Mouse (Mus musculus): Measurements from ENCODE around the gene Pom121. TPM values are rescaled to one million over a fixed set of nuclear protein-coding genes. Genes with fewer than 3 reads are reported as not detected.
"Not testable (repeated sequence)": the region's sequence is repeated elsewhere in the genome, so short reads cannot be mapped to it uniquely, and the experiment has no call there.

Pom121 gene
- polyA plus RNA-seq, 1 experiment from 2014 or later, result 15.6 TPM

GRCm38 (mm10) chr5:135376341-135376740 is 18.0 kb downstream of the Pom121 start:
- 65% methylated on average over 2 of the region's 2 CpGs for WGBS
- Histone ChIP-seq H3K27ac (ENCODE audit: low read length) (no peak overlapping the region), H3K4me1 (ENCODE audit: control insufficient read depth, insufficient read depth, low read length) (no peaks in the 10 kb centered on the region), H3K36me3 (ENCODE audit: control insufficient read depth, insufficient read depth, low read length) (peaks cover 84% of the 10 kb centered on the region), H3K9ac (replicated peaks; ENCODE audit: low read depth, low read length) (no peak overlapping the region), H3K4me3 (ENCODE audit: low read depth, low read length) (no peak overlapping the region), H3K4me2 (replicated peaks; ENCODE audit: low read depth, low read length) (no peak overlapping the region), H3K9me3 (ENCODE audit: control insufficient read depth, low read depth, low read length) (no peaks in the 10 kb centered on the region), H3K27me3 (ENCODE audit: control insufficient read depth, insufficient read depth, low read length) (no peaks in the 10 kb centered on the region)
- no peak for ATAC-seq (ENCODE audit: insufficient number of reproducible peaks, insufficient read depth, low FRiP score, low read depth)

- peaks cover 72% of the 10 kb centered on the region for H3K36me3 ChIP-seq (ENCODE audit: control insufficient read depth, insufficient read depth, low read length)
- 71% methylated on average over 8 of the region's 8 CpGs for WGBS
- no peak for ATAC-seq (ENCODE audit: insufficient number of reproducible peaks, insufficient read depth, low FRiP score, low read depth)
- H3K4me3 ChIP-seq (ENCODE audit: low read depth, low read length), result no peak overlapping the region
- H3K4me1 ChIP-seq (ENCODE audit: control insufficient read depth, insufficient read depth, low read length), result peaks cover 5% of the 10 kb centered on the region; the same call in 1 of the 2 replicates
- H3K9me3 ChIP-seq (ENCODE audit: control insufficient read depth, low read depth, low read length), result no peaks in the 10 kb centered on the region
- H3K27me3 ChIP-seq (ENCODE audit: control insufficient read depth, insufficient read depth, low read length), result no peaks in the 10 kb centered on the region
- no peak overlapping the region for H3K4me2 ChIP-seq (replicated peaks; ENCODE audit: low read depth, low read length)
- H3K27ac ChIP-seq (ENCODE audit: low read length), result no peak overlapping the region
- H3K9ac ChIP-seq (replicated peaks; ENCODE audit: low read depth, low read length), result no peak overlapping the region
These were observed 19.2 kb downstream of the Pom121 start for GRCm38 (mm10) chr5:135375167-135375566.

GRCm38 (mm10) chr5:135373601-135374000 is 20.7 kb downstream of the Pom121 start:
- peaks cover 57% of the 10 kb centered on the region for H3K36me3 ChIP-seq (ENCODE audit: control insufficient read depth, insufficient read depth, low read length)

GRCm38 (mm10) chr5:135371195-135371594 is 23.2 kb downstream of the Pom121 start:
- Histone ChIP-seq H3K9me3 (ENCODE audit: control insufficient read depth, low read depth, low read length) (no peaks in the 10 kb centered on the region), H3K4me3 (ENCODE audit: low read depth, low read length) (no peak overlapping the region), H3K27ac (ENCODE audit: low read length) (no peak overlapping the region), H3K27me3 (ENCODE audit: control insufficient read depth, insufficient read depth, low read length) (no peaks in the 10 kb centered on the region), H3K4me2 (replicated peaks; ENCODE audit: low read depth, low read length) (no peak overlapping the region), H3K9ac (replicated peaks; ENCODE audit: low read depth, low read length) (no peak overlapping the region), H3K36me3 (ENCODE audit: control insufficient read depth, insufficient read depth, low read length) (peaks cover 38% of the 10 kb centered on the region), H3K4me1 (ENCODE audit: control insufficient read depth, insufficient read depth, low read length) (peaks cover 9% of the 10 kb centered on the region; the same call in 1 of the 2 replicates)
- ATAC-seq (ENCODE audit: insufficient number of reproducible peaks, insufficient read depth, low FRiP score, low read depth), result no peak
- WGBS, result 95% methylated on average over 13 of the region's 13 CpGs

More at GRCm38 (mm10) chr5:135373601-135374000, 20.7 kb downstream of the Pom121 start:
- H3K27ac ChIP-seq (ENCODE audit: low read length), result no peak overlapping the region
- ATAC-seq (ENCODE audit: insufficient number of reproducible peaks, insufficient read depth, low FRiP score, low read depth), result no peak
- H3K9me3 ChIP-seq (ENCODE audit: control insufficient read depth, low read depth, low read length), result no peaks in the 10 kb centered on the region
- no peaks in the 10 kb centered on the region for H3K27me3 ChIP-seq (ENCODE audit: control insufficient read depth, insufficient read depth, low read length)
- H3K4me3 ChIP-seq (ENCODE audit: low read depth, low read length), result no peak overlapping the region
- 94% methylated on average over 5 of the region's 5 CpGs for WGBS
- no peak overlapping the region for H3K9ac ChIP-seq (replicated peaks; ENCODE audit: low read depth, low read length)
- H3K4me2 ChIP-seq (replicated peaks; ENCODE audit: low read depth, low read length), result no peak overlapping the region
- H3K4me1 ChIP-seq (ENCODE audit: control insufficient read depth, insufficient read depth, low read length), result peaks cover 9% of the 10 kb centered on the region; the same call in 1 of the 2 replicates

GRCm38 (mm10) chr5:135369787-135370654 is 24.3 kb downstream of the Pom121 start, which contains the start of gene Nsun5:
TSS of gene Nsun5 (plus strand) at chr5:135369953.
- Histone ChIP-seq H3K9me3 (ENCODE audit: control insufficient read depth, low read depth, low read length) (no peaks in the 10 kb centered on the region), H3K27ac (ENCODE audit: low read length) (peak within 1 kb of the TSS; percentile 82), H3K36me3 (ENCODE audit: control insufficient read depth, insufficient read depth, low read length) (peaks cover 26% of the 10 kb centered on the region), H3K27me3 (ENCODE audit: control insufficient read depth, insufficient read depth, low read length) (no peaks in the 10 kb centered on the region), H3K4me1 (ENCODE audit: control insufficient read depth, insufficient read depth, low read length) (peaks cover 9% of the 10 kb centered on the region; the same call in 1 of the 2 replicates), H3K4me3 (ENCODE audit: low read depth, low read length) (peak within 1 kb of the TSS; percentile 98), H3K9ac (replicated peaks; ENCODE audit: low read depth, low read length) (peak within 1 kb of the TSS; percentile 86), H3K4me2 (replicated peaks; ENCODE audit: low read depth, low read length) (peak within 1 kb of the TSS; percentile 72)
- ATAC-seq (ENCODE audit: insufficient number of reproducible peaks, insufficient read depth, low FRiP score, low read depth), result peak; percentile 72
- under 1% methylated on average over 64 of the region's 64 CpGs for WGBS

DNA sequence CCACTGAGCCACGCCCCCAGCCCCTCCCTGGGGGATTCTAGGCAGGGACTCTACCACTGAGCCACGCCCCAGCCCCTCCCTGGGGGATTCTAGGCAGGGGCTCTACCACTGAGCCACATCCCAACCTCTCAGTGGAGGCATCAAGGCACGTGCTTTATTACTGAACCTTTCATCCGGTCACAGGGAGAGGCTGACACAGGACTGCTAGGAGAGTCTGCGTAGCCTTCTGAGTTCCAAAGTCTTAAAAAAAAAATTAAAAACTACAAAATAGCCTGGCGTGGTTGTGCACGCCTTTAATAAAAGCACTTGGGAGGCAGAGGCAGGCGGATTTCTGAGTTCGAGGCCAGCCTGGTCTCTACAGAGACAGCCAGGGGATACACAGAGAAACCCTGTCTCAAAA is 25.1 kb downstream of the Pom121 start:
- H3K4me3 ChIP-seq (ENCODE audit: low read depth, low read length), result peak overlapping the region; percentile 98
- peaks cover 18% of the 10 kb centered on the region for H3K36me3 ChIP-seq (ENCODE audit: control insufficient read depth, insufficient read depth, low read length)
- H3K9ac ChIP-seq (replicated peaks; ENCODE audit: low read depth, low read length), result 0 out of 2 replicates have a peak overlapping the region, but pooled peaks have one; percentile 86
- ATAC-seq (ENCODE audit: insufficient number of reproducible peaks, insufficient read depth, low FRiP score, low read depth); H3K27me3 ChIP-seq (ENCODE audit: control insufficient read depth, insufficient read depth, low read length); H3K4me1 ChIP-seq (ENCODE audit: control insufficient read depth, insufficient read depth, low read length); H3K9me3 ChIP-seq (ENCODE audit: control insufficient read depth, low read depth, low read length): not testable (repeated sequence)
- peak overlapping the region; percentile 82 for H3K27ac ChIP-seq (ENCODE audit: low read length)
- WGBS, result 55% methylated on average over 9 of the region's 9 CpGs
- H3K4me2 ChIP-seq (replicated peaks; ENCODE audit: low read depth, low read length), result peak overlapping the region; percentile 50

DNA sequence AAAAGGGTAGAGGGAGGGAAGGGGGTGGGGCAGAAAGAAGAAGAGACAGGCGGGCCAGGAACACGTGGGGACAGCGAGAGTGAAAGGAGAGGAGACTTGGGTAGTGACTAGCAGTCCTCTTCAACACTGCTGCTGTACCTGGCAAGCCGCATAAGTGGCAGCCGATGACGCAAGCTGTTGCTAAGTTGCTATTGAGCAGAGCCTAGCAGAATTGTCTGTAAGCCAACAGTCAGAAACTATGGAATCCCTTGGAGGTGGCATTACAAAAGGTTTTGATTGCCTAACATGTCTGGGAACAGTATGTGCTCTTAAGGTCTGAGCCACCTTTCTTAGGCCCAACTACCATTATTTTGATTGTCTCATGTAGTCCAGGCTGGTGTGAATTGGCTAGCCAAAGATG is 26.0 kb downstream of the Pom121 start:
- H3K4me1 ChIP-seq (ENCODE audit: control insufficient read depth, insufficient read depth, low read length), result peaks cover 9% of the 10 kb centered on the region; the same call in 1 of the 2 replicates
- H3K36me3 ChIP-seq (ENCODE audit: control insufficient read depth, insufficient read depth, low read length), result peaks cover 9% of the 10 kb centered on the region
- no peak overlapping the region for H3K4me2 ChIP-seq (replicated peaks; ENCODE audit: low read depth, low read length)
- H3K9me3 ChIP-seq (ENCODE audit: control insufficient read depth, low read depth, low read length), result no peaks in the 10 kb centered on the region
- no peak overlapping the region for H3K27ac ChIP-seq (ENCODE audit: low read length)
- H3K4me3 ChIP-seq (ENCODE audit: low read depth, low read length), result no peak overlapping the region
- WGBS, result 79% methylated on average over 6 of the region's 6 CpGs
- no peaks in the 10 kb centered on the region for H3K27me3 ChIP-seq (ENCODE audit: control insufficient read depth, insufficient read depth, low read length)
- no peak for ATAC-seq (ENCODE audit: insufficient number of reproducible peaks, insufficient read depth, low FRiP score, low read depth)
- no peak overlapping the region for H3K9ac ChIP-seq (replicated peaks; ENCODE audit: low read depth, low read length)

DNA sequence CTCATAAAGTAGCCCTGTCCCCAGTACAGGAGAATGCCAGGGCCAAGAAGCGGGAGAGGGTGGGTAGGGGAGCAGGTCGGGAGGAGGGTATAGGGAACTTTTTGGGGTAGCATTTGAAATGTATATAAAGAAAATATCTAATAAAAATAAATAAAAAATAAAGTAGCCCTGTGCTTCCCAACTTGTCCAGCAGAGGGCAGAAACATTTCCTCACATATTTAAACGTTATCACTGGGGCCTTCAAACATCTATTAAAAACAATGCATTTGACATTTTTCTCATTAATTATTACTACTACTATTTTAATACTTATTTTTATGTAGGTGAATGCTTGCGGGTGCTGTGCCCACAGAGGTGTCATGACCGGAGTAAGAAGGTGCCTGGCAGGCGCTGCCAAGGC is 26.5 kb downstream of the Pom121 start:
- H3K36me3 ChIP-seq (ENCODE audit: control insufficient read depth, insufficient read depth, low read length), result peaks cover 7% of the 10 kb centered on the region; the same call in 1 of the 2 replicates
- H3K4me3 ChIP-seq (ENCODE audit: low read depth, low read length), result no peak overlapping the region
- no peak overlapping the region for H3K9ac ChIP-seq (replicated peaks; ENCODE audit: low read depth, low read length)
- H3K4me2 ChIP-seq (replicated peaks; ENCODE audit: low read depth, low read length), result no peak overlapping the region
- no peaks in the 10 kb centered on the region for H3K27me3 ChIP-seq (ENCODE audit: control insufficient read depth, insufficient read depth, low read length)
- 58% methylated on average over 6 of the region's 6 CpGs for WGBS
- no peak for ATAC-seq (ENCODE audit: insufficient number of reproducible peaks, insufficient read depth, low FRiP score, low read depth)
- H3K4me1 ChIP-seq (ENCODE audit: control insufficient read depth, insufficient read depth, low read length), result peaks cover 9% of the 10 kb centered on the region; the same call in 1 of the 2 replicates
- no peaks in the 10 kb centered on the region for H3K9me3 ChIP-seq (ENCODE audit: control insufficient read depth, low read depth, low read length)
- H3K27ac ChIP-seq (ENCODE audit: low read length), result no peak overlapping the region

All from stomach, embryonic 14.5 days (tissue).